Mouse (Mus musculus) heart, embryonic 15.5 days (tissue): ENCODE data around the gene Rnasel. TPM values are rescaled to one million over a fixed set of nuclear protein-coding genes. Genes with fewer than 3 reads are reported as not detected.
"Not testable (repeated sequence)": the region's sequence is repeated elsewhere in the genome, so short reads cannot be mapped to it uniquely, and the experiment has no call there.

Experiments
- ATAC-seq: fragments of 200-750 bp; cut with Nextera tagmentation; replicated peaks from 2 replicates; pipeline ENCODE4 v1.8.0; 2017; ENCODE audit warnings: low read depth, moderate TSS enrichment; ENCODE audit not compliant: insufficient number of reproducible peaks, insufficient read depth, low FRiP score
- H3K27ac ChIP-seq: fragments of 300-500 bp; sonication (generic); 2 replicates; pipeline ENCODE4 v1.5.1; 2015; ENCODE audit warnings: mild to moderate bottlenecking, inconsistent platforms
- H3K27me3 ChIP-seq: fragments of 300-500 bp; sonication (generic); 2 replicates; pipeline ENCODE4 v1.6.1; 2015; ENCODE audit warnings: inconsistent platforms
- H3K36me3 ChIP-seq: fragments of 300-500 bp; sonication (generic); 2 replicates; pipeline ENCODE4 v1.6.1; 2015; ENCODE audit warnings: mild to moderate bottlenecking, inconsistent platforms
- H3K4me1 ChIP-seq: fragments of 300-500 bp; sonication (generic); replicated peaks from 2 replicates; pipeline ENCODE4 v1.6.1; 2015; ENCODE audit warnings: inconsistent platforms
- H3K4me2 ChIP-seq: fragments of 300-500 bp; sonication (generic); 2 replicates; pipeline ENCODE4 v1.6.1; 2015; ENCODE audit warnings: inconsistent platforms, mild to moderate bottlenecking, moderate library complexity
- H3K4me3 ChIP-seq: fragments of 300-500 bp; sonication (generic); 2 replicates; pipeline ENCODE4 v1.5.1; 2015; ENCODE audit warnings: mild to moderate bottlenecking, inconsistent platforms
- H3K9ac ChIP-seq: fragments of 300-500 bp; sonication (generic); 2 replicates; pipeline ENCODE4 v1.6.1; 2015; ENCODE audit warnings: mild to moderate bottlenecking, inconsistent platforms
- H3K9me3 ChIP-seq: fragments of 300-500 bp; sonication (generic); replicated peaks from 2 replicates; pipeline ENCODE4 v1.6.1; 2016; ENCODE audit warnings: inconsistent platforms
- WGBS: fragments of 180-500 bp; shearing (Covaris S2); methylation state at CpG from one replicate; pipeline ENCODE4 v1.1.7; 2015; ENCODE audit warnings: mixed read lengths; 5-methylcytosine and 5-hydroxymethylcytosine counted together
- polyA plus RNA-seq: library from polyadenylated mRNA; unstranded; fragments of >200 nt; fragmentation: Nextera tagmentation; extraction: Ambion mirVana; gene quantifications from 2 replicates; pipeline ENCODE4 v1.2.1, GENCODE M21; 2015

Rnasel gene
- polyA plus RNA-seq, 1 experiment from 2014 or later, result 23.4 TPM

- WGBS, result 0% methylated on average over 1 of the region's 1 CpGs
- Histone ChIP-seq H3K4me2 (peak overlapping the region; percentile 66), H3K4me1 (peaks cover 44% of the 10 kb centered on the region), H3K4me3 (peak overlapping the region; percentile 50), H3K36me3 (no peaks in the 10 kb centered on the region), H3K9me3 (no peaks in the 10 kb centered on the region), H3K27me3 (no peaks in the 10 kb centered on the region), H3K27ac (peak overlapping the region; percentile 88), H3K9ac (no peak overlapping the region)
- no peak for ATAC-seq
These were observed 677 bp upstream of the Rnasel start for GRCm38 (mm10) chr1:153748549-153748948.

GRCm38 (mm10) chr1:153750054-153750453 lies 828 bp downstream of the Rnasel start:
- WGBS, result 55% methylated on average over 6 of the region's 6 CpGs
- peak overlapping the region; percentile 66 for H3K4me2 ChIP-seq
- peaks cover 44% of the 10 kb centered on the region for H3K4me1 ChIP-seq
- H3K4me3 ChIP-seq, result peak overlapping the region; percentile 50
- ATAC-seq, result no peak
- no peaks in the 10 kb centered on the region for H3K9me3 ChIP-seq
- H3K27me3 ChIP-seq, result no peaks in the 10 kb centered on the region
- peak overlapping the region; percentile 88 for H3K27ac ChIP-seq
- no peaks in the 10 kb centered on the region for H3K36me3 ChIP-seq
- peak overlapping the region; percentile 57 for H3K9ac ChIP-seq

- 0 out of 2 replicates have a peak, but pooled peaks have one; percentile 19 for ATAC-seq
- peak overlapping the region; percentile 59 for H3K9ac ChIP-seq
- WGBS, result 10% methylated on average over 13 of the region's 13 CpGs
These were observed 2.6 kb downstream of the Rnasel start for GRCm38 (mm10) chr1:153751763-153752301.

GRCm38 (mm10) chr1:153752521-153752920 lies 3.3 kb downstream of the Rnasel start:
- no peak for ATAC-seq

More at GRCm38 (mm10) chr1:153751763-153752301, 2.6 kb downstream of the Rnasel start:
- no peaks in the 10 kb centered on the region for H3K36me3 ChIP-seq
- H3K27ac ChIP-seq, result peak overlapping the region; percentile 87
- peak overlapping the region; percentile 50 for H3K4me3 ChIP-seq
- H3K4me2 ChIP-seq, result peak overlapping the region; percentile 77
- H3K4me1 ChIP-seq, result peaks cover 41% of the 10 kb centered on the region
- H3K9me3 ChIP-seq, result no peaks in the 10 kb centered on the region
- no peaks in the 10 kb centered on the region for H3K27me3 ChIP-seq

GRCm38 (mm10) chr1:153753725-153754464 lies 4.7 kb downstream of the Rnasel start:
- Histone ChIP-seq H3K4me3 (no peak overlapping the region), H3K27ac (no peak overlapping the region), H3K36me3 (0 out of 2 replicates have a peak, but pooled peaks cover 6% of the 10 kb centered on the region), H3K9me3 (no peaks in the 10 kb centered on the region), H3K27me3 (no peaks in the 10 kb centered on the region), H3K9ac (no peak overlapping the region), H3K4me1 (peaks cover 27% of the 10 kb centered on the region), H3K4me2 (peak overlapping the region; percentile 21; the same call in 1 of the 2 replicates)
- no peak for ATAC-seq
- 61% methylated on average over 25 of the region's 25 CpGs for WGBS

More at GRCm38 (mm10) chr1:153752521-153752920, 3.3 kb downstream of the Rnasel start:
- Histone ChIP-seq H3K4me3 (peak overlapping the region; percentile 50), H3K9me3 (no peaks in the 10 kb centered on the region), H3K9ac (peak overlapping the region; percentile 59; the same call in 1 of the 2 replicates), H3K4me1 (peaks cover 36% of the 10 kb centered on the region), H3K27ac (peak overlapping the region; percentile 87), H3K36me3 (no peaks in the 10 kb centered on the region), H3K4me2 (peak overlapping the region; percentile 77), H3K27me3 (no peaks in the 10 kb centered on the region)
- WGBS, result 76% methylated on average over 6 of the region's 6 CpGs

GRCm38 (mm10) chr1:153764136-153764535 lies 14.9 kb downstream of the Rnasel start:
- H3K36me3 ChIP-seq, result peaks cover 16% of the 10 kb centered on the region
- no peak overlapping the region for H3K9ac ChIP-seq
- H3K4me2 ChIP-seq, result no peak overlapping the region
- 83% methylated on average over 11 of the region's 11 CpGs for WGBS
- no peak overlapping the region for H3K27ac ChIP-seq
- no peak overlapping the region for H3K4me3 ChIP-seq
- peaks cover 4% of the 10 kb centered on the region; the same call in 1 of the 2 replicates for H3K4me1 ChIP-seq
- ATAC-seq, result no peak
- H3K27me3 ChIP-seq, result no peaks in the 10 kb centered on the region
- no peaks in the 10 kb centered on the region for H3K9me3 ChIP-seq

GRCm38 (mm10) chr1:153766298-153766697 lies 17.1 kb downstream of the Rnasel start:
- Histone ChIP-seq H3K36me3 (peaks cover 5% of the 10 kb centered on the region; the same call in 1 of the 2 replicates), H3K9ac (no peak overlapping the region), H3K4me2 (no peak overlapping the region), H3K27ac (no peak overlapping the region), H3K9me3 (no peaks in the 10 kb centered on the region), H3K4me3 (no peak overlapping the region), H3K4me1 (peaks cover 4% of the 10 kb centered on the region; the same call in 1 of the 2 replicates), H3K27me3 (no peaks in the 10 kb centered on the region)
- 41% methylated on average over 8 of the region's 8 CpGs for WGBS
- no peak for ATAC-seq

GRCm38 (mm10) chr1:153767281-153767680 lies 18.1 kb downstream of the Rnasel start:
- no peak for ATAC-seq
- Histone ChIP-seq H3K36me3 (no peaks in the 10 kb centered on the region), H3K9ac (no peak overlapping the region), H3K27me3 (no peaks in the 10 kb centered on the region), H3K9me3 (no peaks in the 10 kb centered on the region), H3K4me3 (no peak overlapping the region), H3K4me2 (no peak overlapping the region), H3K27ac (no peak overlapping the region), H3K4me1 (peaks cover 4% of the 10 kb centered on the region; the same call in 1 of the 2 replicates)
- 85% methylated on average over 1 of the region's 1 CpGs for WGBS

- Histone ChIP-seq H3K4me3 (no peak overlapping the region), H3K27me3 (no peaks in the 10 kb centered on the region), H3K9me3 (no peaks in the 10 kb centered on the region), H3K4me2 (no peak overlapping the region), H3K4me1 (peaks cover 4% of the 10 kb centered on the region; the same call in 1 of the 2 replicates), H3K27ac (no peak overlapping the region), H3K36me3 (no peaks in the 10 kb centered on the region), H3K9ac (no peak overlapping the region)
- ATAC-seq, result no peak
- 79% methylated on average over 5 of the region's 5 CpGs for WGBS
These were observed 19.2 kb downstream of the Rnasel start for GRCm38 (mm10) chr1:153768465-153768864.

- not testable (repeated sequence) for H3K27me3 ChIP-seq, H3K4me1 ChIP-seq, H3K9me3 ChIP-seq, H3K4me3 ChIP-seq, H3K4me2 ChIP-seq, ATAC-seq, H3K27ac ChIP-seq, H3K36me3 ChIP-seq, H3K9ac ChIP-seq
- WGBS, result 60% methylated on average over 6 of the region's 6 CpGs
These were observed 20.3 kb downstream of the Rnasel start for GRCm38 (mm10) chr1:153769571-153769970.

GRCm38 (mm10) chr1:153769998-153770775 lies 21.0 kb downstream of the Rnasel start:
- Histone ChIP-seq H3K27ac (no peak overlapping the region), H3K27me3 (no peaks in the 10 kb centered on the region), H3K9me3 (no peaks in the 10 kb centered on the region), H3K36me3 (no peaks in the 10 kb centered on the region), H3K4me2 (no peak overlapping the region), H3K4me1 (peaks cover 4% of the 10 kb centered on the region; the same call in 1 of the 2 replicates), H3K9ac (no peak overlapping the region), H3K4me3 (no peak overlapping the region)
- ATAC-seq, result no peak
- WGBS, result 77% methylated on average over 10 of the region's 10 CpGs
